Mouse (Mus musculus): ENCODE data around the gene Gpx3.

DNA sequence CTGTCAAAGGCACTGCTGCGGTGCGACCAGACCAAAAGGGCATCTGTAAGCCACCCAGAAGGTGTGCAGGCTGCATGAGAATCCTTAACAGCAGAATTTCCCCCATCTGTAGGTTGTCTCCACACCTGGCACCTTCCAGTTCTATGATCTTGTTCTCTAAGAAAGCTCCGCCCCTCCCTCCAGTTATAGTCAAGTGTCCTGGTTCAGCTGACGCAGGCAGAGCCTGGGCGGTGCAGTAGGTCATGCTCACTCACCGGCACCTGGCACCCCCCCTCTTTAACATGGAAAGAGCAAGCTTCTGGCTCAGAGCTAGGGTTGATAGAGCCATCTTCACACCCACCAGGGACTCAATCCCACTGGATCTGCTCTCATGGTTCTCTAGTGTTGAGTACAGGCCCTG is 27.0 kb downstream of the Gpx3 start:
- TF ChIP-seq USF1 (IDR thresholded peaks at IDR 0.05; ENCODE audit: low read depth) (no peak), CTCF (IDR thresholded peaks at IDR 0.05; ENCODE audit: control insufficient read depth, insufficient read depth, insufficient read length) (no peak), MAX (IDR thresholded peaks at IDR 0.05) (no peak), MYOD1 (IDR thresholded peaks at IDR 0.05; ENCODE audit: control insufficient read depth, insufficient read length, low read depth) (no peak), MYOG (IDR thresholded peaks at IDR 0.05; ENCODE audit: control insufficient read depth, extremely low read depth, insufficient read length) (no peak), CEBPB (IDR thresholded peaks at IDR 0.05; ENCODE audit: low read depth) (no peak)

Data from C2C12 (cell line).